Mouse (Mus musculus) cerebellum, adult 2 months (tissue): ENCODE data around the gene Naa20. TPM values are rescaled to one million over a fixed set of nuclear protein-coding genes. Genes with fewer than 3 reads are reported as not detected.
A peak's percentile ranks its signal among the peaks of the same experiment; 100 is the strongest.

Experiments used
- DNase-seq, 2 experiments: peaks; one replicate each; pipeline ENCODE4 v3.0.0; 2021
- H3K27ac ChIP-seq: fragments of 200-500 bp; 2 replicates; pipeline ENCODE4 v1.5.1; 2012; ENCODE audit warnings: low read length, control low read depth, inconsistent platforms; ENCODE audit not compliant: insufficient read depth
- H3K27me3 ChIP-seq: fragments of 200-500 bp; 2 replicates; pipeline ENCODE4 v1.6.1; 2012; ENCODE audit warnings: inconsistent platforms, mild to moderate bottlenecking, low read length, moderate library complexity; ENCODE audit not compliant: control insufficient read depth, insufficient read depth
- H3K4me1 ChIP-seq: fragments of 200-500 bp; 2 replicates; pipeline ENCODE4 v1.6.1; 2011; ENCODE audit warnings: low read length; ENCODE audit not compliant: control insufficient read depth, insufficient read depth
- H3K4me3 ChIP-seq: fragments of 200-500 bp; replicated peaks from 2 replicates; pipeline ENCODE3; 2011; ENCODE audit warnings: mild to moderate bottlenecking, low read depth, low read length, control low read depth; ENCODE audit not compliant: insufficient read depth
- CTCF ChIP-seq: fragments of 200-500 bp; IDR thresholded peaks from 2 replicates; pipeline ENCODE4 v1.5.1; 2011; ENCODE audit warnings: low read depth, mild to moderate bottlenecking, control low read depth, low read length, moderate library complexity, borderline replicate concordance; ENCODE audit not compliant: insufficient read depth
- POLR2A ChIP-seq: fragments of 200-500 bp; IDR thresholded peaks from 2 replicates; pipeline ENCODE4 v1.6.1; 2011; ENCODE audit warnings: low read length, control low read depth, borderline replicate concordance; ENCODE audit not compliant: insufficient read depth
- WGBS: fragments of 180-500 bp; shearing (Covaris S2); methylation state at CpG from one replicate; pipeline ENCODE4 v1.1.7; 2018; 5-methylcytosine and 5-hydroxymethylcytosine counted together
- polyA plus RNA-seq: library from polyadenylated mRNA; depleted of rRNA; stranded (reverse); fragments of >200 nt; gene quantifications from 2 replicates; pipeline ENCODE4 v1.2.3, GENCODE M21; 2012; rRNA removed

Gene Naa20
- 96.3 and 101 TPM in 2 replicates for polyA plus RNA-seq

- Histone ChIP-seq H3K4me3 (peak within 1 kb of the TSS; percentile 89), H3K27me3 (no peaks in the 10 kb centered on the region), H3K27ac (no peak within 1 kb of the TSS), H3K4me1 (peaks cover 14% of the 10 kb centered on the region; the same call in 1 of the 2 replicates)
- TF ChIP-seq POLR2A (no peak), CTCF (no peak)
- no peak for DNase-seq
- 93% methylated on average over 6 of the region's 6 CpGs for WGBS
Observed at GRCm38 (mm10) chr2:145901861-145902260, at the start of gene Naa20. Gene Naa20 (plus strand): TSS chr2:145902099.

DNA sequence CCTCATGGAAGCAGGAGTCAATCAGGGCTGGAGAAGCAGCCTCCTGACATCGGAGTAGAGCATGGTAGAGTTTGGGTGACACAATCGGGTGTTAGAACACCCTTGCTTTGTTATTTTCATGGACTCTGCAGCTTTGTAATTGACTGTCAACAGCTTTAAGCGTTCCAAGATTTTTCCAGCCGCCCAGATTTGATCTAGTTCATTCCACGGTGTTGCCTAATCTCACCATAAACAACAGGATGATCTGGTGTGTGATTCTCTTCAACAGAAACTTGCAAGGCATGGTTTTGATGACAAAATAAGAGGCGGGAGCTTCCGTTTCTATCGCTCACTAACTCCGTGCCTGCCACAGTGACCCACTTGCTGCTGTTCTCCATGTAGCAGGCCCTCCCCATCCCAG lies 46.1 kb upstream of the Naa20 start:
- no peak for DNase-seq
- H3K4me1 ChIP-seq, result peaks cover 5% of the 10 kb centered on the region
- no peak overlapping the region for H3K27ac ChIP-seq
- TF ChIP-seq POLR2A (no peak), CTCF (no peak)
- no peaks in the 10 kb centered on the region for H3K27me3 ChIP-seq
- WGBS, result 89% methylated on average over 9 of the region's 9 CpGs
- H3K4me3 ChIP-seq, result no peak overlapping the region

DNA sequence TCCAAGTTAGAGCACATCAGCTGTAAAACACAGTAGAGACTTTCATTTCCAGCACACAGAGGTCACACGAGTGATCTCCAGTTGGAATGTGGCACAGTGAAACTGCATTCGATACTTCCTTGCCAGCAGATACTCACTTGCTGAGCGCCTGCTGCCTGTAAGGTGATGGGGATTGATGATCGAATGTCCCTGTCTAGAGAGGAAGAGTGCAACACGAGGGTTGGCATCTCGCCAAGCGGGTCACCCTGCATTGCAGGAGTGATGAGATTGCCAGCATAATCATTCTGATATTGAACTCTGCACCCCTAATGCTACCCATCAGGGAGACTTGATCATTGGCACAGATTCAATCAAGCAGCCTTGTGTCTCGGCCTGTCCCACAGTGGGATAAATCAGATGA lies 44.0 kb upstream of the Naa20 start:
- peak in 1 of 2 experiments; percentile 20 for DNase-seq
- WGBS, result 50% methylated on average over 8 of the region's 8 CpGs
- Histone ChIP-seq H3K4me1 (peaks cover 5% of the 10 kb centered on the region), H3K27me3 (no peaks in the 10 kb centered on the region), H3K4me3 (no peak overlapping the region), H3K27ac (no peak overlapping the region)
- TF ChIP-seq POLR2A, result no peak
- TF ChIP-seq CTCF, result no peak

GRCm38 (mm10) chr2:145859442-145859931 lies 42.4 kb upstream of the Naa20 start:
- H3K27ac ChIP-seq, result peak overlapping the region; percentile 43; the same call in 1 of the 2 replicates
- 33% methylated on average over 7 of the region's 7 CpGs for WGBS
- TF ChIP-seq CTCF, result no peak
- TF ChIP-seq POLR2A, result no peak
- peaks cover 5% of the 10 kb centered on the region for H3K4me1 ChIP-seq
- peak; percentile 46 to 51 for DNase-seq
- H3K4me3 ChIP-seq, result peak overlapping the region; percentile 66
- H3K27me3 ChIP-seq, result no peaks in the 10 kb centered on the region

DNA sequence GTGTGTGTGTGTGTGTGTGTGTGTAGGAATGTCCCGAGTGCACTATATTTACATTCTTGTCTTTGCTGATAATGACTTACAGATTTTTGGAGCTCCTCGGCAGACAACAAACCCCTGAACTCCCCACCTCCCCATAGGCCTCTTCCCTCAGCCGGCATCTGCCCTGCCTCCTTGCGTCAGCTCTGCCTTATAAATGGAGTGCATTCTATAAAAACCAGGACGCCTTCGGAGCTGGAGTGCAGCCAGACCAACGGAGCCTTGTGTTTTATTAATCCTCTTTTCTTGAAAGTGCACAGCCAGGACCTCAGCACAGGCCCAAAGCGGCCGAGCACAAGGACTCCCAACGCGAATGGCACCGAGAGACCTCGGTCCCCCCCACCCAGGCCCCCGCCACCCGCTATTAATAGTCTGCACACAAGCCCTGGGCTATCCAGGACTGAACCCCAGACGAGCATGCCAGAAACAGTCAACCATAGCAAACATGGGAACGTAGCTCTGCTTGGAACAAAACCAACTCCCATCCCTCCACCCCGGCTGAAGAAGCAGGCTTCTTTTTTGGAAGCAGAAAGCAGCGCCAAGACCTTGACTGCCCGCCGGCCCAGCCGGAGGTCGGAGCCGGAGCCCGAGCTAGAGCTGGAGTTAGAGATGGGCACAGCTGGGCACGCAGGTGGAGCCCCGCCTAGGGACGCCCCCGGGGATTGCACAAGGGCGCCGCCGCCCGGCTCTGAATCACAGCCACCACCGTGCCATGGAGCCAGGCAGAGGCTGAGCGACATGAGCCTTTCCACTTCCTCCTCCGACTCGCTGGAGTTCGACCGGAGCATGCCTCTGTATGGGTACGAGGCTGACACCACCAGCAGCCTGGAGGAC lies 41.7 kb upstream of the Naa20 start:
- WGBS, result 2% methylated on average over 40 of the region's 40 CpGs
- Histone ChIP-seq H3K4me1 (peaks cover 5% of the 10 kb centered on the region), H3K27ac (peak overlapping the region; percentile 43), H3K4me3 (peak overlapping the region; percentile 66), H3K27me3 (no peaks in the 10 kb centered on the region)
- peak; percentile 29; the same call in 1 of the 2 replicates for TF ChIP-seq CTCF
- 0 out of 2 replicates have a peak, but pooled peaks have one; percentile 10 for TF ChIP-seq POLR2A
- peak; percentile 78 to 85 for DNase-seq

DNA sequence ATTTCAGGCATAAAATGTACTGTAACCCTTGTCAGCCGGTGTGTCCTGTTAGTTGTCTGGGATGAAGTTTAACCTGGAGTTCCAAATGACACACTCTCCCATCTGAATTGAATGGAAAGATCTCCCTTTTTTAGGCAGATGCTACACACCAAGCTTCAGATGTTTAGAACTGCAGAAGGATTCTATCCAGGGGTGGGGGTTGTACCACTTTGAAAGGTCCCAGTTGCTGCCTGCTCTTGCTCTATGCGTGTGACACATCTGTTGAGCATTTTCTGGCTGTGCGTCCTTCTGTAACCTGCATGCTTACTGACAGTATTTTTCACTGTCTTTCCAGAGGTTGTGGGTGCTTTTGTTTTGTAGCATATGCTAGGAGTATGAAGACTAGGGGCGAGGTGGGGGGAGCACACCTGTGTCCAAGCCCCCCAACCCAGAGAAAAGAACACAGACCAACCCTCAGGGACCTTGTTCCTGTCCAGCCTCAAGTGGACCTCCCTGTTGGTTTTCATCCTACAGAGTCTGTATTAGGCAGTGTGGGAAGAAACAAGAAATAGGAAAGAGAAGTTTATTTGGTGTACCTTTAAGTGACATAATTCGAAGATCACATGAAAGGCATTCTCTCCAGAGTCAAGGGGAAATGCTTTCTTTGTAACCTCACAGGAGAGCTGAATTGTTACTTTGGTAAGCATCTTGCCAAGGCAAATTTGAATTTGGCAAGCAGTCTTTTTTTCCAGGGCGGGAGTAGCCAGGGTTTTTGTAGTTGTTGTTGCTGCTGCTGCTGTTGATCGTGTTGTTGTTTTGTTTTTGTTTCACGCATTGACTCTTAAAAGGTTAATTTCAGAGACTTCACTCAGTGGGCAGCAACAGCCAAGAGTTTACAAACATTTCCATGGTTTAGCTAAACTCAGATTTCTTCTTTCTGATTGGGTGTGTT lies 40.4 kb upstream of the Naa20 start:
- no peak for DNase-seq
- WGBS, result 55% methylated on average over 8 of the region's 8 CpGs
- H3K27ac ChIP-seq, result peak overlapping the region; percentile 65; the same call in 1 of the 2 replicates
- H3K4me1 ChIP-seq, result peaks cover 5% of the 10 kb centered on the region
- H3K27me3 ChIP-seq, result no peaks in the 10 kb centered on the region
- no peak for TF ChIP-seq CTCF
- TF ChIP-seq POLR2A, result no peak
- peak overlapping the region; percentile 66 for H3K4me3 ChIP-seq

DNA sequence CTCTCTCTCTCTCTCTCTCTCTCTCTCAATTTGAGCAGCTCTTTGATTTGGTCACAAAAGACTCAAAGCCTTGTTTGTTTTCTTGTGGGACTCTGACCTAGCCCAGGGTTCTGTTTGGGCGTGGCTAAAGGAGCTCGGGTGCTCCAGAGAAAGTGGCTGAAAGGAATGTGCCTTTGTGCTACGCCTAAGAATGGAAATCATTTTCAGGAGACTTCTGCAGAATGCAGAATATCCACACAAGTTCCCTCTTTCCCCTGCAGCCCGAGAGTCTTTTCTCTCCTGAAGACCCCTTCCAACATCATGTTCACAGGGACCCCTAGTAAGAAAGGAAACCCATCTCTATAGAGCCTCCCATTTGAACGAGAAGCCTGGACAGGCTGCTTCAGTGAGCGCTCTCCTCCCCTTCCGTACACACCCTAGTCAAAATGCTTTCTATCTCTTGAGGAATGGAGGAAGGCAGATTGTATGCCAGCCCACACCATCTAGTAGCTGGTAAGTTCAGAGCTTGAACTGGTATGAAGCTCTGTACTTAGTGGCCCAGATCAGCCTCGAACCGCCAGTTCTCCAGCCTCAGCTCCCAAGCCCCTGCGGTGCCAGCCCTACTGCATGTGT lies 39.6 kb upstream of the Naa20 start:
- Histone ChIP-seq H3K27me3 (no peaks in the 10 kb centered on the region), H3K27ac (no peak overlapping the region; the same call in 1 of the 2 replicates), H3K4me1 (peaks cover 5% of the 10 kb centered on the region), H3K4me3 (no peak overlapping the region)
- no peak for DNase-seq
- 56% methylated on average over 10 of the region's 10 CpGs for WGBS
- TF ChIP-seq POLR2A (no peak), CTCF (no peak)
